ENCODE assay signal across 7 mouse cellular contexts in genomic region chr17:36020191-36021073, GRCm38 (mm10). TPM values are rescaled to one million over a fixed set of nuclear protein-coding genes. Genes with fewer than 3 reads are reported as not detected.
DNase-seq lines count a peak whose midpoint lies in the region; ATAC-seq and TF ChIP-seq lines count a peak whose summit lies in the region.

TSS of gene H2-T24 (minus strand) at chr17:36020560.

- peaks cover 0 to 20% of the 10 kb centered on the region in 2 experiments; a peak in 2 of 4 replicates for H3K4me1 ChIP-seq in ES-E14 (ENCODE audit: control insufficient read depth in 2 of 2, insufficient read depth in 2 of 2, low read length in 2 of 2, poor library complexity in 1 of 2)
- peaks cover 11% of the 10 kb centered on the region; the same call in 1 of the 2 replicates for H3K4me1 ChIP-seq in intestine, embryonic 14.5 days (replicated peaks; ENCODE audit: control insufficient read depth, insufficient read depth, low read length)
- H3K4me1 ChIP-seq in liver, embryonic 16.5 days (ENCODE audit: control insufficient read depth, low read depth, low read length) = peaks cover 58% of the 10 kb centered on the region

- H3K4me2 ChIP-seq in intestine, embryonic 14.5 days (ENCODE audit: low read length) = peak within 1 kb of the TSS; percentile 18
- H3K4me2 ChIP-seq in liver, embryonic 16.5 days (ENCODE audit: low read depth, low read length) = peak within 1 kb of the TSS; percentile 76

- peak; percentile 63 for DNase-seq in ES-E14 (ENCODE audit: low read depth, low spot score)
- DNase-seq in adrenal gland, adult 2 months = peak; percentile 81
- DNase-seq in gastrocnemius, postnatal 10 days = peak; percentile 38
- no peak for DNase-seq in intestine, embryonic 14.5 days (ENCODE audit: low spot score)

- peak; percentile 68 for ATAC-seq in intestine, embryonic 14.5 days (replicated peaks; ENCODE audit: low FRiP score, low TSS enrichment, low read depth)
- ATAC-seq in liver, embryonic 16.5 days (ENCODE audit: low read depth) = peak; percentile 86
- peak; percentile 95 for ATAC-seq in neutrophil, adult 5-6 weeks (ENCODE audit: extremely low read depth, insufficient number of reproducible peaks, low FRiP score, poor library complexity, severe bottlenecking)
- ATAC-seq in cerebellum, adult (ENCODE audit: insufficient number of reproducible peaks, low FRiP score, low TSS enrichment) = no peak

- H3K27me3 ChIP-seq in intestine, embryonic 14.5 days (replicated peaks; ENCODE audit: control insufficient read depth, insufficient read depth, low read length) = no peaks in the 10 kb centered on the region
- H3K27me3 ChIP-seq in liver, embryonic 16.5 days (ENCODE audit: control insufficient read depth, insufficient read depth, low read depth, low read length) = no peaks in the 10 kb centered on the region

- in situ Hi-C loops in ES-E14 (cut with MboI; ENCODE audit: low sequenced_read_pairs in 2 of 2, unreplicated experiment in 2 of 2) = no loop called here

- WGBS in intestine, embryonic 14.5 days = 27% methylated on average over 15 of the region's 15 CpGs
- 8% methylated on average over 15 of the region's 15 CpGs for WGBS in liver, embryonic 16.5 days (ENCODE audit: insufficient replicate concordance)

- no peak within 1 kb of the TSS for H3K4me3 ChIP-seq in ES-E14 (ENCODE audit: insufficient read depth in 1 of 2, low read depth in 1 of 2, low read length in 2 of 2, poor library complexity in 1 of 2, severe bottlenecking in 1 of 2)
- no peak within 1 kb of the TSS for H3K4me3 ChIP-seq in intestine, embryonic 14.5 days (ENCODE audit: low read depth, low read length)
- H3K4me3 ChIP-seq in liver, embryonic 16.5 days (ENCODE audit: low read depth, low read length) = peak within 1 kb of the TSS; percentile 65

- peaks cover 5% of the 10 kb centered on the region for H3K36me3 ChIP-seq in ES-E14 (ENCODE audit: control insufficient read depth, insufficient read depth, low read length, poor library complexity, severe bottlenecking)
- H3K36me3 ChIP-seq in intestine, embryonic 14.5 days (ENCODE audit: control insufficient read depth, insufficient read depth, low read length) = no peaks in the 10 kb centered on the region
- H3K36me3 ChIP-seq in liver, embryonic 16.5 days (ENCODE audit: control insufficient read depth, insufficient read depth) = peaks cover 19% of the 10 kb centered on the region

- no peak within 1 kb of the TSS for H3K9ac ChIP-seq in ES-E14 (ENCODE audit: insufficient read depth, low read depth, low read length, poor library complexity, severe bottlenecking)
- H3K9ac ChIP-seq in intestine, embryonic 14.5 days (ENCODE audit: low read length) = no peak within 1 kb of the TSS
- peak within 1 kb of the TSS; percentile 73 for H3K9ac ChIP-seq in liver, embryonic 16.5 days (ENCODE audit: low read depth, low read length)

- H3K27ac ChIP-seq in ES-E14 (ENCODE audit: insufficient read depth, low read depth, low read length, poor library complexity, severe bottlenecking) = no peak within 1 kb of the TSS
- no peak within 1 kb of the TSS for H3K27ac ChIP-seq in intestine, embryonic 14.5 days (ENCODE audit: low read depth)
- peak within 1 kb of the TSS; percentile 97 for H3K27ac ChIP-seq in liver, embryonic 16.5 days (ENCODE audit: low read length)

- no peaks in the 10 kb centered on the region for H3K9me3 ChIP-seq in ES-E14 (ENCODE audit: control insufficient read depth, insufficient read depth, low read depth, low read length)
- no peaks in the 10 kb centered on the region for H3K9me3 ChIP-seq in intestine, embryonic 14.5 days (ENCODE audit: control insufficient read depth, low read length)
- no peaks in the 10 kb centered on the region for H3K9me3 ChIP-seq in liver, embryonic 16.5 days (replicated peaks; ENCODE audit: control insufficient read depth, low read length)

TF ChIP-seq in ES-E14, 5 proteins besides CTCF, POLR2A, EP300 and RAD21:
- no peak for TF ChIP-seq ZC3H11A (IDR thresholded peaks at IDR 0.05; ENCODE audit: borderline replicate concordance, low read depth, low read length)
- peak; percentile 49; the same call in 1 of the 2 replicates for TF ChIP-seq CHD2 (IDR thresholded peaks at IDR 0.05; ENCODE audit: low read depth, low read length)
TF ChIP-seq in ES-E14: peak in this region for 1.

RNA-seq across cellular contexts. Expression of gene H2-T24, which starts in this region (rescaled TPM):
- total RNA-seq in ES-E14 (2012; rRNA removed) = not detected in 2 replicates
- 1 to 10 TPM; 6.6 to 8.2 TPM for total RNA-seq in adrenal gland, adult 2 months (2021)
- polyA plus RNA-seq in adrenal gland, adult 2 months (2012; rRNA removed) = 3.6 and 3.7 TPM in 2 replicates
- under 1 TPM; 0.45 to 0.84 TPM for total RNA-seq in gastrocnemius, postnatal 10 days (2021)
- polyA plus RNA-seq in intestine, embryonic 14.5 days (2014; fragmentation: Nextera tagmentation; extraction: Ambion mirVana) = 2.0 and 3.4 TPM in 2 replicates
- 6.6 and 7.9 TPM in 2 replicates for polyA plus RNA-seq in liver, embryonic 16.5 days (2015; fragmentation: Nextera tagmentation; extraction: Ambion mirVana)
- total RNA-seq in neutrophil, adult 5-6 weeks (2017) = 255 and 292 TPM in 2 replicates

Comparison
In these comparisons a context has a peak if more than half of its experiments do, and no peak if none do; other contexts are left out.
1. RNA of gene H2-T24 (total RNA-seq): 255 to 292 TPM in neutrophil, adult 5-6 weeks; 6.6 to 8.2 TPM in adrenal gland, adult 2 months, 0.45 to 0.84 TPM in gastrocnemius, postnatal 10 days and not detected in ES-E14; every median in the first group is over 10 times any median in the second.
2. Peak in DNase-seq in ES-E14; RNA of the gene not detected or under 1 TPM.
3. Peak in DNase-seq in gastrocnemius, postnatal 10 days; RNA of the gene not detected or under 1 TPM.